Mouse (Mus musculus) adrenal gland, postnatal 10 days (tissue): ENCODE results near the gene Zdhhc4. TPM values are rescaled to one million over a fixed set of nuclear protein-coding genes. Genes with fewer than 3 reads are reported as not detected.

Source experiments
- DNase-seq: peaks from one replicate; pipeline ENCODE4 v3.0.0; 2021; ENCODE audit warnings: mixed read lengths
- total RNA-seq, 2 experiments: library from RNA; stranded (reverse); gene quantifications; 2 replicates each; pipeline ENCODE4 v1.2.3; 2021

The Zdhhc4 gene
- total RNA-seq, 2 experiments from 2014 or later, result 50.3 to 50.9 TPM

DNA sequence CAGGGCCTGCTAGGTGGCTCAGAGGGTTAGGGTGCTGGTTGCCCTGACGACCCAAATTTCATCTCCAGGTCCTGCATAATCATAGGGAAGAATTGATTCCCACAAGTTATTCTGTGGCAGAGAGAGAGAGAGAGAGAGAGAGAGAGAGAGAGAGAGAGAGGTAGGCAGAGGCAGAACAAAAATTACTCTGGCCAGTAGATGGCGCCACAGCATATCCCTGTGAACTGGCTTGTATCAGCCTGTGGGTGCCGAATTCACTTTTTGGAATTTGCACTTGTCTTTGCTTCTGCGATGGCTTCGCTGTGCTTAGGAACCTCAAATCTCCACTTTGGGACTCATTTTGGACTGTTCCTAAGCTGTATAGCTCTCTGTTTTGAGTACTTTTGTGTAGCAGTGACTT, 4.8 kb upstream of the Zdhhc4 start:
- peak; percentile 86 for DNase-seq

DNA sequence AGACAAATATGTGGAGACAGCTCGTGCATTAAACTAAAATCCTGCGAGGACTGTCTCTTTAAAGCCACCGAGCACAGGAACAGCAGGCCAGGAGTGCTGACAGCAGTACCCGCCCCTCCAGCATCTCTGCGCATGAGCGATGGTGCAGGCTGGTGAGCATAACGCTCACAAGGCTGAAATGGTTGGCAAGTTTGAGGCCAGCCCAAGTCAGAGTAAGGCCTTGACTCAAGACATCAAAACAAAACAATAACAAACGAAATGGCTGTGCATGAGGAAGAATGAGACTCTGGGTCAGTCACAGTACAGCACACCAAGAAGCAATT, 11.8 kb downstream of the Zdhhc4 start:
- peak; percentile 61 for DNase-seq

DNA sequence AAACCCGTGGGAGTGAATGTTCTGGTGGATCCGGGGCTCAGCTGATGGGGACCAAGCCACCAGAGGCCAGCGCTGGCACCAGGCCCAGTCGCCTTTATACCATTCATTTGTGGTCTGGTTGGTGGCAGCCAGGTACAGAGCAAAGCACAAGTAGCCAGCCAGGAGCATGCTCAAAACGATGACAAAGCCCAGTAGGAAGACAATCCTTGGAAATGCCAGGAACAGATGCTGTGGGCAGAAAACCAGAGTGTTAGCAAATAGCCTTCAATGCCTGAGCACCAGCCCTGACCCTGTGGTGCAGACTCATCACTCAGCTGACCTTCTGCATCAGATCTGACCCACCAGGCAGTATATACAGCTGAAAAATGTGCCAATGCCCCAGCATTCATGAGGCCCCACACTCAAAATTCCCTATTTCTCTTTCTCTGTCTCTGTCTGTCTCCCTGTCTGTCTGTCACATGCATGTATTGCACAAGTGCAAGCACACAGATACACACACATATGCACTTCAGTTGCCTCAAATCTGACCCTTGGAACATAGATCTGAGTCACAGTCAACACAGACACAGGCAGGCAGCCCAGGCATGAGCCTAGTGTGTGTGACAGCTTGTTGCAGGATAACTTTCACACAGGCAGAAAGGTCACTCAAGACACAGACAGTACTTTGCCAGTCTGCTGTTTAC, 12.3 kb downstream of the Zdhhc4 start:
- DNase-seq, result peak; percentile 36

DNA sequence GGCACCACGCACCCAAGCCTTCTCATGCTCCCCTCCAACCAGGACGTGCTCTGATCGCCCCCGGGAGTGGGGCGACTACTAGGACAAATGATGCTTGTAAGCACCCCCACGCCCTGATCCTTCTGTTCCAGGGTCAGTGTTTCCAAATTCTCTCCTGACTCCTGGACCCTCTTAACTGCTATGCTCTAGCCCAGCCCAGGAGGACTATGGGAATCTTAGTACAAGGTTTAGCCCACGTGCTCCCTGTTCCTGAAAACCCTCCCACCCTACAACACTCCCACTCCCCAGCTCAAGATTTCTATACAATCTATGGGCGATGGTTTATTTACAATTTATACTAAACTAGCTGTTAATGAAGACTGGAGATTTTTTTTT, 13.6 kb downstream of the Zdhhc4 start:
- DNase-seq, result no peak

DNA sequence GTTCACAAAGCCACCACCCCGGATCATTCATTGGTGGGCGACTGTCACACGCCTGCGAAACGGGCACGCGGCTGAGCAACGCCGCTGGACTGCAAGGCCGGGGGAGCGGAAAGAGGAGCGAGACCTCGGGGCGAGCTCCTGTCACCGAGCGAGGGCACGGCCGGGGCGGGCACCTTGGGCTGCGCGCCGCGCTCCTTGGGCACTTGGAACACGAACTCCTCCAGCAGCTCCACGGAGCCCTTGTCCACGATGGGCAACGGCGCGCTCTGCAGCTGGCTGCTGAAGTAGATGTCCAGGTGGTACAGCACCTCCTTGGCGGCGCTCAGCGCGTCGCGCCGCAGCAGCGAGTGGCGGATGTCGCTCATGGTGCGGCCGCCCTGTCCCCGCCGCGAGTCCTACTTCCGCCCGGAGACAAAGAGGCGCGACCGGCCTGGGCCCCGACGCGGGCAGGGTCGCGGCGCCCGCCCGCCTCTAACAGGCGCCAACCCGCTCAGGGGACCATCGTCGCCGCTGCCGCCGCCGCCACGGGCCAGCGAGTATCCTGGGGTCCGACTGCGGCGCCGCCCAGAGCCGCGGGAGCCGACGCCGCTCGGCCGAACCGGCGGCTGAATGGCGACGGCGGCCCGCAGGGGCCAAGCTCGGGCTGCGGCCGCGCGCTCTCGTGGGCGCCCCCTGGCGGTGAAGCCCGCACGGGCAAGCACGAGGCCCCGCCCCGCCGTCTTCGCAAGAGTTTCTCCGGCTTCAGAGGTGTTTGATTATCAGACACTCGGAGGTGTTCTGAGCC, 14.1 kb downstream of the Zdhhc4 start, which contains the start of gene E130309D02Rik:
Gene E130309D02Rik, minus strand, starts transcription at position 631 of the 784 bp plus-strand sequence.
- DNase-seq, result peak; percentile 97

DNA sequence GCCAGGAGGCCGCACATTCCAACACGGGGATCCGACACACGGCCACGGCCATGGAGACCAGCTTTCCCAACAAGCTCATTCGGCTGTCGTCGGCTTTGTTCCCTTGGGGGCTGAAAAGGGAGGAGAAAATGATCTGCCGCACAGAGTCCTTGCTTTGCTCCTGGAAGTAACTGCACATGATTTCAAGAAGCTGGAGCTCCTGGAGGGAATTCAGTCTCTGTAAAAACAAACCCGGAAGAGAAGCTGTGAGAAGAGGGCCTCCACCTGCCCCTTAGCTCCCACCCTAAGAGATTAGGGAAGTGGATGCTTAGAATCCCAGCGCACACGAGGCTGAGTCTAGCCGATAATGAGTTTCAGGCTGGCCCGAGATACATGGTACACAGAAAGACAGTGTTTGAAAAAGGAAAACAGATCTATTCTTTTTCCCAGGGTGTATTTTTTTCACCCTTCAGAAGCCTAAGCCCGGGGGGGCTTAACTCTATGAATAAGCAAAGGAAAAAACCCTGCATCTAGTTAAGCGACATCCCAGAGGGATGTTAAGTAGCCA, 14.8 kb downstream of the Zdhhc4 start:
- peak; percentile 45 for DNase-seq

DNA sequence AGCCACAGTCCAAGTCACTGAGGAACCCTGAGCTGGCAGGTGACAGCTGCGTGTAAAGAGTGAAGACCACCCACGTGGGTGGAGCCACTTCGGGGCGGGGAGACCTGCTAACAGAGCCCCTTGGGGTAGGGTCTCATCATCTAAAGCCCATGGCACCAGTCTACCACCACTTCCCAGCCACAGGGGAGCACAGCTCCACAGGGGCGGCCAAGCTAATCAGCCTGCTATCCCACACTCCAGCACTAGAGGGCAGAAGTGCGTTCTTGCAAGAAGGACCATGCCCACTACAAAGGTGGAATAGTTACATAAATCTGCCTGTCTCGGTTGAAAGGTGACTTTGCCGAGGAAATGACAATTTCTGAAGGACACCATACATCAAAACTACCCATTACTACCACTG, 17.2 kb downstream of the Zdhhc4 start:
- DNase-seq, result peak; percentile 85

DNA sequence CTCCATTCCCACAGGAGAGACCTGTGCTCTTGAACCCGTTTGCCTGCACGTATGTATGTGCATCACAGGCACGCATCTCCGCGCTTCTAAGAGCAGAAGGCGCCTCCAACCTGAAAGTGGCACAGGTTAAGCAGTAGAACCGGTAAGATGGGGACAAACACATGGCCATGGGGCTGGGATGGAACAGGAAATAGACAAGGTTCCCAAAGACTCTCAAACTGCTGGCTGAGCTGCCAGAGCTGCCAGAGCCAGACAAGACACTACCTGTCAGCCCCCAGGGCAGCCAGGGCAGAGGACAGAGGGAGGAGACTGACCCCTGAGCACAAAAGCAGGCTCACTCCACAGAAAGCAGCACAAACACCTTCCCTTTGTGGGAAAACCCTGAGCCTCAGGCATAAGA, 19.1 kb downstream of the Zdhhc4 start:
- no peak for DNase-seq

DNA sequence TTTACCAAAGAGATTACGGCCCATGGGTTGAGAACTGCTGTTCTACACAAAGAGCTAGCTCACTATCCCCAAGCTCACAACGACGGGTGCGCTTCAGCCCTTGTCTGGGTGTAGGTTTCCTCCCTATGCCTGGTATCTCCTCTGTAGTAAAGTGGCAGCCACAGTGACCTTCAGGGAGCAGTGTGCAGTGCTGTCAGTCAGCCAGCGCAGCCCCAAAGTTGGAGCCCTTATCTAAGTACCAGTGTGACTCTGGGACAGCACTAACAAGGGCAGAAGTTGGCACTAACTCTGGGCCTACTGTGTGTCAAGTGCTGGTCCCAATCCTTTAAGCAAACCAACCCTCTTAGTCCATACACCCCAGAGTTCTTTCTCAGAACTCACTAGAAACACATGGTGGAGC, 20.2 kb downstream of the Zdhhc4 start:
- DNase-seq, result peak; percentile 19

DNA sequence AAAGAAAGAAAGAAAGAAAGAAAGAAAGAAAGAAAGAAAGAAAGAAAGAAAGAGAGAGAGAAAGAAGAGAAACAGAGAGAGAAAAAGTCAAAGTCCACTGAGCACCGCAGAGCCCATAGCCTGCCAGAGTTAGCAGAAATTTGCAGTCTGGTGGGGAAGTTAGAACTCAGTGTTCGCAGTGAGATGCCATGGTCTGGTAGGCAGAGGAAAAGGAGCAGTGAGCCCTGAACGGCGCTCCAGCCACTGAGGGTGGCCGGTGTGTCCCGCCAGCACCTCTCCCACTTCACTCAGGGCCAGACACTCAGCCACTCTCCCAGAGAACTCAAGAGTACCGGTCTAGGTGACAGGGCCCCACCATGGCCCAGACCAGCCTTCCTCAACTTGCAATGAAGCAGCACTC, 24.8 kb downstream of the Zdhhc4 start:
- DNase-seq, result no peak

DNA sequence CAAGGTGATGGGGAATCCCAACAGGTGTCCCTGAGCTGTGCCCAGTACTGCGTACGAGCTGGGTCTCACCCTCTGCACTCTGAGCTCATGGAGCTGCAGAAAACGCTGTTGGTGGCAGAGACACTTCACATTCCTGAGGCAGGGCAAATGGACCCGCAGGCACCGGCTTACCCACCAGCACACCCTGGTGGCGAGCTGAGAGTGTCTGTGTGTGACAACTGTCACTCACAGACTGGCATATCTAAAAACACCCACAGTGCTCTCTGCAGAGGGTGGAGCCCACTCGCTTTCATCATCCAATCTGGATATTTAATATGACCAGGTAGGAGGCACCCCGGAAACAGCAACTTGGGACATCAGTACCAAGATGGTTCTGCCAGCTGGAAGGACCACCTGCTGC, 27.8 kb downstream of the Zdhhc4 start:
- DNase-seq, result no peak

DNA sequence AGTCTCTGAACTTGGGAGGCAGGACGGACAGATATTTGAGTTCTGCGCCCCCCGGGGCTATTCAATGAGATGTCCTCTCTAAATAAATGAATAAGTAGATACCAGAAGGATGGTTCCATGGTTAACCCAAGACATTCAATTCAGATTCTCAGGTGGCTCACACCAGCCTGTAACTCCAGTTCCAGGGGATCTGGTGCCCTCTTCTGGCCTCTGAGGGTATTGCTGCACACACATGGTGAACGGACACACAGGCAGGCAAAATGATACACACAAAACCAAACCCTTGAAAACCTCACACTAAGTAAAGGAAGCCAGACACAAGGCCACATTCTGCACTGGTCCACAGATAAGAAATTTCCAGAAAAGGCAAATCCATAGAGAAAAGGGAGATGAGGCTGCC, 29.4 kb downstream of the Zdhhc4 start:
- peak; percentile 73 for DNase-seq

DNA sequence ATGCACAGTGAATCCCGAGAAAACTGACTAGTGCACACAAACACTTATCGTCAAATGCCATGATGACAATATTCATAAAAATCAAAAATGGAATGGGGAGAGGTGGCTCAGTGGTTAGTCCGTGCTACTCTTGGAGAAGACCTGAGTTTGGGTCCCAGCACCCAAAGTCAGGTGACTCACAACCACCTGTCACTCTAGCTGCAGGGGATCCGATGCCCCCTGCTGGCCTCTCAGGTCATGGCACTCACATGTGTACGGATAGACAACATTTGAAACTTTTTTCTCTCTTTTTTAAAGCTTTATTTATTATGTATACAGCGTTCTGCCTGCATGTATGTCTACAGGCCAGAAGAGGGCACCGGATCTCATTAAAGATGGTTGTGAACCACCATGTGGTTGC, 30.7 kb downstream of the Zdhhc4 start:
- DNase-seq, result no peak

DNA sequence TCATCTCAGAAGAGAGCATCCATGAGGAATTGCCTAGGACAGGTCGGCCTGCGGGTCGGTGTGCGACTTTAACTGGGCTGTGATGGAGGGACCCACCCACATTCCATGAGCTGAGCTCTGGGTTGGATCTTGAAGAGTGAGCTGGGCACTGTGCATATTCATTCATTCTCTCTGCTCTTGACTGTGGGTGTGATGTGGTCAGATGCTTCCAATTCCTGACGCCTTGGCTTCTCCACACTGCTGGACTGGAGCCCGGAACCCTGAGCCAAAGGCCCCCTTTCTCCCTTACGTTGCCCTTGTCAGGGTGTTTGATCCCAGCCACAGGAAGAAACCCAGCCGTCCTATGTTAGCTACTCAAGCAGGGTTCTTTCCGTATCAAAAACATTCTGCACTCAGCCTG, 31.1 kb downstream of the Zdhhc4 start:
- no peak for DNase-seq

DNA sequence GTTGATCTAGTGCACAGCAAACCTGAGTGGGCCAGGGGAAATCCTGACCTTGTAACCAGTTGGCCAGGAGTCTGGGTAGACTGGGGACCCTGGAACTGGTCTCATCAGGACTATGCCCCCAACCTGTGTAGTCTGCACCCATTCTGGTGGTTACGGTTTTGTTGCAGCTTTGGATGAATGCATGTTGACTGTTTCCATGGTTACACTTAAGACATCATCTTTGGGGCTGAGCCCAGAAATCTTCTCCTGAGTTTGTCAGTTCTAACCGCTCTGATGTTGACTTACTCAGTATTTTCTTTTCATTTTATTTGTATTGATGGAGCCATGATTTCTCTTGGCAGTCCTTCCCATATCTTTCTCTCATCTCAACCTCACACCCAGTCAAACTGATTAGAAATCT, 33.7 kb downstream of the Zdhhc4 start:
- no peak for DNase-seq

DNA sequence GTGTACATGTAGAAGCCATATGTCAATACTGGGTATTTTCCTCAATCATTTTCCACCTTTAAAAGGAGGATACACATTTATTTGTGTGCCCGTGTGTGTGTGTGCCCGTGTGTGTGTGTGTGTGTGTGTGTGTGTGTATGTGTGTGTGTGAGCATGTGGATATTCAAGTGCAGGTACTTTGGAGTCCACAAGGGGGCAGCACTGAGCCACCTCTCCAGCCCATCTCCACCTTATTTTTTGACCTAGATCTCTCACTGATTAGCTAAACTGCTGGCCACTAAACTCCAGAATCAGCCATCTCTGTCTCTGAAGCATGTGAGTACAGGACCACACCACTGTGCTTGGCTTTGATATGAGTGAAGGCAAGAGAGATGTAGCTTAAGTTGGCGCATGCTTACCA, 34.2 kb downstream of the Zdhhc4 start:
- DNase-seq, result no peak

DNA sequence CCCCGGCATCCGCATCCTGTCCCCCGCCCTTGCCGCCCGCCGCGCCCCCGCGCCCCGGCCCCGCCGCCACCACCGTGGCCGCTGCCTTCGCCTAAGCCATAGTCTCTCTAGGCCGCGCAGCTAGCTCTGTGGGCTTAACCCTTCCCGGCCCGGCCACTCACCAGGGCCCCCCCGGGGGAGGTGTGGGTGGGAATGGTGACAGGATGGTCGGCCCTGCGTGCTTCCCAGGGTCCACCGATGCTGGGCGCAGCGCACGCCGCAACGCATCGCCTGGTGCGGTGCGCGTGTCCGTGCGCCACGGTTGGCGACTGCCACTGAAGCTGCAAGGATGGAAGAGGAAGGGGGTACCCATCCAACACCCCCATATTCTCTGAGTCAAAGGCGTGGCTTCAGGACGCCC, 35.7 kb downstream of the Zdhhc4 start, which contains the start of gene Zfp853:
Gene Zfp853, minus strand, starts transcription at position 220 of the 400 bp plus-strand sequence.
- DNase-seq, result no peak

DNA sequence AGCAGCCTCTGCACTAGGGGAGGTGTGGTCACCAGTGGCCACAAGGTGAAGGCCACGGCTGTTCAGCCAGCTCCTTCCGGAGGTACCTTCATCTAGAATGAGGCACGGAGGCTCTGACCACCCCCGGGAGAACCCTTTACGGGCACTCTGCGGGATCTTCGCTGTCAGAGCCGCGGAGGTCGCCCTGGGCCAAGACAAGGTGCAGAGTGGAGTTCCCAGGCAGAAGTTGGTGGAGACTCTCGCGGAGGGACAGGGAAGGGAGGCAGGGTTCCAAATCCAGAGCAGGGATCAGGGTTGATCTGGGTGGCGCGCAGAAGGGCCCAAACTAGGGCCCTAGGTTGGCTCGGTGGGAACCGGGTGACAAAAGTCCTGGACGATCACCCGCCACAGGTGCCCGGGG, 36.2 kb downstream of the Zdhhc4 start:
- no peak for DNase-seq

DNA sequence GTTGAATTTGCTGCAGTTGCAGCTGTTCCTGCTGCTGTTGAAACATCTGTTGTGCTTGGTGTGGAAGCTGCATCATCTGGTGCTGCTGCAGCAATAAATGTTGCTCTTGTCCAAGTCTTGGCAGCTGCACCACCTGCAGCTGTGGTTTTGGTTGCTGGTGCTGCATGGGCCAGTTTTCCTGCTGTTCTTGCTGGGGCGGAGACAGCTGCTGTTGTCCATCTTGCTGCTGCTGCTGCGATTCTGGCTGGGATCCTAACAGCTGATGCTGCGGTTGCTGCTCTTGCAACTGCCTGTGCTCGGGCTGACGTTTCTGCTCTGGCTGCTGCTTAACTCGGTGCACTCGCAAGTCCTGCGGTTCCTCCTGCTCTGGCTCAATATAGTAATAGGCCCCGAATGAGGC, 39.8 kb downstream of the Zdhhc4 start:
- DNase-seq, result no peak

DNA sequence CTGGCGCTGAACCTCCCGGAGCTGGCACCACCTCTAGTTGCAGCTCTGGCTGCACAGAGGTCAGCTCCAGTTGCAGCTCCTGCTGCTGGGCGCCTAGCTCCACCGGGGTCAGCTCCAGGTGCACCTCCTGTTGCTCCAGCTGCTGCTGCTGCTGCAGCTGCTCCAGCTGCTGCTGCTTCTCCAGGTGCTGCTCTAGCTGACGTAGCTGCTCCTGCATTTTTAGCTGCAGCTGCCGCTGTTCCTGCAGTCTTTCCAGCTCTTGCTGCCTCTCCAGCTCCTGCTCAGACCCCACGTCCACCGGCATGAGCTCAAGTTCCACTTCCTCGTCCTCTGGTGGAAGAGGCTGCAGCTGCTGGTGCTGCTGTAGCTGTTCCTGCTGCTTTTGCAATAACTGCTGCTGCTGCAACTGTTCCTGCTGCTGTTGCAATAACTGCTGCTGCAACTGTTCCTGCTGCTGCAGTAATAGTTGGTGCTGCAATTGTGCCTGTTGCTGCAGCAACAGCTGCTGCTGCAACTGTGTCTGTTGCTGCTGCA, 40.6 kb downstream of the Zdhhc4 start:
- DNase-seq, result no peak

DNA sequence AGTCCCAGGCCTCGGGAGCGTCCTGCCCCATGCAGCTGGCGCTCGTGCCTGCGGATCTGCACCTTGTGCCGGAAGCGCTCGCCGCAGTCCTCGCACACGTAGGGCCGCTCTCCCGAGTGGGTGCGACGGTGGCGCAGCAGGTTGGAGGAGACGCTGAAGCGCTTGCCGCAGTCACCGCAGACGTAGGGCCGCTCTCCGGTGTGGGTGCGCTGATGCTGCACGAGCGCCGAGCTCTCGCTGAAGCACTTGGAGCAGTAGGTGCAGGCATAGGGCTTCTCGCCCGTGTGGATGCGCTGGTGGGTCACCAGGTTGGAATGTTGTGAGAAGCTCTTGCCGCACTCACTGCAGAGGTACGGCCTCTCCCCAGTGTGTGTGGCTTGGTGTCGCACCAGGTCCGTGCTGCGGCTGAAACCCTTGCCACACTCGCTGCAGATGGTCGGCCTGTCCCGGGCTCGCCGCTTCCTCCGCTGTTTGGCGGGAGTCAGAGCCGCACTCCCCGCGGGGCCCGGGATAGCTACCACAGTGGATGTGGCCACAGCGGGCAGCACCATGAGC, 41.2 kb downstream of the Zdhhc4 start:
- no peak for DNase-seq

DNA sequence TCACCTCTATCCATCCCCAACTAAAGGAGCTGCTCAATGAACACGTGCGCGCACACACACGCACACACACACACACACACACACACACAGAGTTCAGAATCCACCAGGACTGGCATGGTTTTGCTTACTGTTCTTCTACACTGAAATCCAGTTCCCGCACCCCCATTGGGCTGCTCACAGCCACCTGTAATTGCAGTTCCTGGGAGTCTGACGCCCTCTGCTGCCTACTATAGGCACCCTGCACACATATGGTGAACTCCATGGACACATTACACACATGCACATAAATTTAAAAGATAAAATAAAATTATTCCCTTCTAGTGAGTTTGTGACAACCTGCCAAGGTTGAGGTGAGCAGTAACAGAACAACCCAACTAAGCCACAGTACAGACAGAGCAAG, 44.3 kb downstream of the Zdhhc4 start:
- no peak for DNase-seq

DNA sequence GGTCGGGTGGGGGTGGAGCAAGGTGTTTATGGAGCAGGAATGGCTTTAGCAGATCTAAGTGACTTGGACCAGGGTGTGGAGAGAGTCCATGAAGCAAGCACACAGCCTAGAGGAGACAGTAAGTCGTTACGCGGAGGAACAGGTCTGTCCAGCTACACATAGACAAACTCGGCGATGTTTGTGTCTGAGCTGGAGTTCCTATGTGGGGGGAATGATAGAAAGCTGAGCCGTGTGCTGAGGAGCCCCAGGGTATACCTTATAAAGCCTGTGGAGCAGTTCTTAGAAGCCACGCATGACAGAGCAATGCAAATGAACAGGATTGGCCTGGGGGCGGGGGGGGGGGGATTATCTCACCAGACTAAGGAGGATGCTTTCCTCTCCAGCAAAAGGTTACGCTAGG, 49.8 kb downstream of the Zdhhc4 start:
- DNase-seq, result no peak
